Mouse (Mus musculus) lung, adult 10 weeks (tissue): ENCODE data around the gene Dcaf7. TPM values are rescaled to one million over a fixed set of nuclear protein-coding genes. Genes with fewer than 3 reads are reported as not detected.

Experiments
- polyA plus RNA-seq: library from polyadenylated mRNA; stranded (reverse); fragments of 350-450 nt; fragmentation: Illumina TruSeq; extraction: RNeasy Lipid Tissue Mini Kit (QIAGEN cat#74804); gene quantifications from one replicate; pipeline ENCODE4 v1.2.3, GENCODE M21; 2014; ENCODE audit warnings: low read depth, low replicate concordance; ENCODE audit not compliant: insufficient read depth

Dcaf7 gene
- 20.8 TPM for polyA plus RNA-seq

GRCm38 (mm10) chr11:106036548-106037417 is at the start of gene Dcaf7:
Gene Dcaf7, plus strand, starts transcription at chr11:106036872.

GRCm38 (mm10) chr11:105994375-105994774 is 42.3 kb upstream of the Dcaf7 start, which contains the start of gene Ace3:
Gene Ace3, plus strand, starts transcription at chr11:105994675.

GRCm38 (mm10) chr11:106007821-106008220 is 28.9 kb upstream of the Dcaf7 start, which contains the start of gene Kcnh6:
Gene Kcnh6, plus strand, starts transcription at chr11:106008124.

GRCm38 (mm10) chr11:106065923-106066571 is 29.4 kb downstream of the Dcaf7 start, which contains the start of gene Taco1:
Gene Taco1, plus strand, starts transcription at chr11:106066061.

GRCm38 (mm10) chr11:106083708-106084701 is 47.3 kb downstream of the Dcaf7 start, which contains the start of gene Map3k3:
Gene Map3k3, plus strand, starts transcription at chr11:106084613.

Other genes with a start within 250 kb of the Dcaf7 start
- gene Cyb561, start 83.5 kb upstream of the Dcaf7 start, polyA plus RNA-seq: 54.4 TPM
- gene Ace, start 68.9 kb upstream of the Dcaf7 start, polyA plus RNA-seq: 174 TPM
- gene Ace3, start 42.2 kb upstream of the Dcaf7 start, polyA plus RNA-seq: 0.71 TPM
- not detected for gene Kcnh6, start 28.7 kb upstream of the Dcaf7 start, polyA plus RNA-seq
- 8.3 TPM for gene Taco1, start 29.2 kb downstream of the Dcaf7 start, polyA plus RNA-seq
- 22.5 TPM for gene Map3k3, start 47.7 kb downstream of the Dcaf7 start, polyA plus RNA-seq
- not detected for gene Gm10840, start 124.0 kb downstream of the Dcaf7 start, polyA plus RNA-seq
- 113 TPM for gene Limd2, start 124.0 kb downstream of the Dcaf7 start, polyA plus RNA-seq
- gene Strada, start 165.3 kb downstream of the Dcaf7 start, polyA plus RNA-seq: 9.7 TPM
- 52.1 TPM for gene Ccdc47, start 179.5 kb downstream of the Dcaf7 start, polyA plus RNA-seq
- 21.1 TPM for gene Ddx42, start 180.1 kb downstream of the Dcaf7 start, polyA plus RNA-seq
- 13.7 TPM for gene Ftsj3, start 219.2 kb downstream of the Dcaf7 start, polyA plus RNA-seq
- gene Psmc5, start 219.3 kb downstream of the Dcaf7 start, polyA plus RNA-seq: 111 TPM
- 48.5 TPM for gene Smarcd2, start 236.1 kb downstream of the Dcaf7 start, polyA plus RNA-seq
- gene Tcam1, start 239.8 kb downstream of the Dcaf7 start, polyA plus RNA-seq: not detected